Mouse (Mus musculus) small intestine, adult 2 months (tissue): ENCODE measurements around the gene Ubxn1.

Experiments
- CTCF ChIP-seq: fragments of 200-500 bp; IDR thresholded peaks from 2 replicates; pipeline ENCODE4 v1.5.1; 2012; ENCODE audit warnings: low read depth, mild to moderate bottlenecking, control low read depth, inconsistent platforms, low read length, moderate library complexity, mixed read lengths; ENCODE audit not compliant: insufficient replicate concordance, insufficient read length; ENCODE audit errors: extremely low read depth
- POLR2A ChIP-seq: fragments of 200-500 bp; IDR thresholded peaks from 2 replicates; pipeline ENCODE4 v1.6.1; 2012; ENCODE audit warnings: low read depth, mild to moderate bottlenecking, control low read depth, inconsistent platforms, low read length, moderate library complexity

DNA sequence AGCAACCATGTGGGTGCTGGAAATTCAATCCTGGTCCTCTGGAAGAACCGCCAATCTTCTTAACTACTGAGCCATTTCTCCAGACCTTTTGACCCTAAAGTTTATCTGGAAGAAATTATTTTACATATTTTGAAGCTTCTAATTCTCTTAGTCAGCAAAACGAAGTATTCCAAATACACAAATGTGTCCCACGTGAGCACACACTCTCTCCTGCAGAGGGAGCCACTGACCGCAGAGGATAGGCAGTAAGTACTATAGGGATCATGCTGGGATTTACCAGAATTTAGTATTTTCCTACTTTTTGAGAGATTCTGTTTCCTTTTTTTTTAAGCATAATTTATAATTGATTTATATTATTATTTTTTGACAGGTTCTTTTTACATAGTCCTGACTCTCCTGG is 13.6 kb upstream of the Ubxn1 start:
- TF ChIP-seq CTCF (peak; percentile 64; the same call in 1 of the 2 replicates), POLR2A (no peak)
